Mouse (Mus musculus): ENCODE data around the gene Lrg1. TPM values are rescaled to one million over a fixed set of nuclear protein-coding genes. Genes with fewer than 3 reads are reported as not detected.

Lrg1 gene
- polyA plus RNA-seq, 1 experiment, result 16.1 TPM

DNA sequence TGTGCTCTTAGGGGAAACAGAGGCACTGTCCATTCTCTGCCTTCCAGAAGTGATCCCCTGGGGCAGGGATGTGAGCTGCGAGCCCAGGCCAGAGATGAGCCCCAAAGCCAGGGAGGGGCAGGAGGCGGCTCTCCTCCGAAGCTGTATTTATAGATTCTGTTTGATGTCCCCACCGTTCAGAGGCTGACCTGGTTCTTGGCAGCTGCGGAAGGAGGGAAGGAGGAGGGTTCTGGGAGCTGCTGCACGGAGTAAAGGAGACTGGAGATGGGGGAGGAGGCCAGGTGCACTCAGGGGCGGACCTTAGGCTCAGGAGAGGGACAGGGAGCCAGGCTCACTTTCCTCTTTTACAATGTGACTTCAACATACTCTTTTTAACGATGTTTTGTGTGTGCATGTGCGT, 24.3 kb upstream of the Lrg1 start:
- H3K36me3 ChIP-seq (ENCODE audit: control insufficient read depth, insufficient read depth, low read length), result no peaks in the 10 kb centered on the region
- 31% methylated on average over 9 of the region's 9 CpGs for WGBS
- no peaks in the 10 kb centered on the region for H3K27me3 ChIP-seq (replicated peaks; ENCODE audit: control insufficient read depth, insufficient read depth, low read length)
- DNase-seq, result no peak
- no peak for TF ChIP-seq POLR2A (IDR thresholded peaks at IDR 0.05; ENCODE audit: low read depth, low read length)
- TF ChIP-seq CTCF (conservative IDR thresholded peaks at IDR 0.05; ENCODE audit: insufficient read depth, insufficient read length, low read depth, low read length), result no peak
- no peak overlapping the region for H3K4me3 ChIP-seq (ENCODE audit: insufficient read depth, low read depth, low read length)
- no peak overlapping the region for H3K27ac ChIP-seq (ENCODE audit: insufficient read depth, low read depth, low read length)
- H3K4me1 ChIP-seq (ENCODE audit: control insufficient read depth, insufficient read depth, low read length), result no peaks in the 10 kb centered on the region

- no peak for TF ChIP-seq CTCF (conservative IDR thresholded peaks at IDR 0.05; ENCODE audit: insufficient read depth, insufficient read length, low read depth, low read length)
- no peak for TF ChIP-seq POLR2A (IDR thresholded peaks at IDR 0.05; ENCODE audit: low read depth, low read length)
- no peaks in the 10 kb centered on the region for H3K27me3 ChIP-seq (replicated peaks; ENCODE audit: control insufficient read depth, insufficient read depth, low read length)
- 80% methylated on average over 9 of the region's 9 CpGs for WGBS
These were observed 22.7 kb upstream of the Lrg1 start for GRCm38 (mm10) chr17:56144546-56144945.

GRCm38 (mm10) chr17:56141702-56142605, 20.2 kb upstream of the Lrg1 start:
- Histone ChIP-seq H3K4me3 (ENCODE audit: insufficient read depth, low read depth, low read length) (no peak overlapping the region), H3K27ac (ENCODE audit: insufficient read depth, low read depth, low read length) (no peak overlapping the region), H3K27me3 (replicated peaks; ENCODE audit: control insufficient read depth, insufficient read depth, low read length) (no peaks in the 10 kb centered on the region), H3K4me1 (ENCODE audit: control insufficient read depth, insufficient read depth, low read length) (no peaks in the 10 kb centered on the region), H3K36me3 (ENCODE audit: control insufficient read depth, insufficient read depth, low read length) (no peaks in the 10 kb centered on the region)
- DNase-seq, result no peak
- 3% methylated on average over 43 of the region's 47 CpGs for WGBS
- TF ChIP-seq CTCF (conservative IDR thresholded peaks at IDR 0.05; ENCODE audit: insufficient read depth, insufficient read length, low read depth, low read length) (no peak), POLR2A (IDR thresholded peaks at IDR 0.05; ENCODE audit: low read depth, low read length) (no peak)

More at GRCm38 (mm10) chr17:56144546-56144945, 22.7 kb upstream of the Lrg1 start:
- Histone ChIP-seq H3K27ac (ENCODE audit: insufficient read depth, low read depth, low read length) (no peak overlapping the region), H3K4me3 (ENCODE audit: insufficient read depth, low read depth, low read length) (no peak overlapping the region), H3K4me1 (ENCODE audit: control insufficient read depth, insufficient read depth, low read length) (no peaks in the 10 kb centered on the region), H3K36me3 (ENCODE audit: control insufficient read depth, insufficient read depth, low read length) (no peaks in the 10 kb centered on the region)
- DNase-seq, result no peak

DNA sequence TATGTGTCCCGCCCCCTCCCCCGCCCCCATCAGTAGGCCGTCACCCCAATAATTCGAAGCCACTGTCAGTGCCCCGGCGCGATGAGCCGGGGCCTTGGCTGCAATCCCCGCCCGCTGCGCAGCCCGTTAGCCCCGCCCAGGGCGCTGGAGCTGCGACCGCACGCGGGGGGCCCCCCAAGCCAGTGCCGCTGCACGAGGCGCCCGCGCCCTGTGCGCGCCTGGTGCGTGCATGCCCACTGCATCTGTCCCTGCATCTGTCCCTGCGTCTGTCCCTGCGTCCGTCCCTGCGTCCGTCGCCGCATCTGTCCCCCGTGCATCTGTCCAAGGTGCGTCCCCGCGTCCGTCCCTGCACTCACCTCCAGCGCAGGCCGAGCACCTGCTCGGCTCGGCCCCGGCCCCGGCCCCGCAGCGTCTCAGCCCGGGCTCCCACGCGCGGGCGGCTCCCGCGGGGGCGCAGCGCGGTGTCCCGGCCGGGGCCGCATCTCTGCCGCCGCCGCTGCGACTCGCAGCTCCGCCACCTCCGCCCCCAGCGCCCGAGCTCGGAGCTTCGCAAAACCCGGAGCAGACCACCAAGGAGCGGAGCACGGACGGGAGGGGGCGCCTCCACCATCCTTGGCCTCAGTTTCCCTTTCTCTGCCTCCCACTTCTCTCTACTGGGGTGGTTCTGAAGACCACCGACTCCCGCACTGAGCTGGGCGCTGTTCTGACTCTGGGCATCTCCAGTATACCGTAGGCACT, 18.2 kb upstream of the Lrg1 start, which contains the start of gene Sema6b:
TSS of gene Sema6b (minus strand) at position 486 of the 738 bp plus-strand sequence.
- no peaks in the 10 kb centered on the region for H3K4me1 ChIP-seq (ENCODE audit: control insufficient read depth, insufficient read depth, low read length)
- no peaks in the 10 kb centered on the region for H3K27me3 ChIP-seq (replicated peaks; ENCODE audit: control insufficient read depth, insufficient read depth, low read length)
- DNase-seq, result no peak
- peak within 1 kb of the TSS; percentile 68 for H3K4me3 ChIP-seq (ENCODE audit: insufficient read depth, low read depth, low read length)
- no peaks in the 10 kb centered on the region for H3K36me3 ChIP-seq (ENCODE audit: control insufficient read depth, insufficient read depth, low read length)
- H3K27ac ChIP-seq (ENCODE audit: insufficient read depth, low read depth, low read length), result no peak within 1 kb of the TSS
- TF ChIP-seq CTCF (conservative IDR thresholded peaks at IDR 0.05; ENCODE audit: insufficient read depth, insufficient read length, low read depth, low read length) (no peak), POLR2A (IDR thresholded peaks at IDR 0.05; ENCODE audit: low read depth, low read length) (no peak)
- WGBS, result 2% methylated on average over 75 of the region's 79 CpGs

DNA sequence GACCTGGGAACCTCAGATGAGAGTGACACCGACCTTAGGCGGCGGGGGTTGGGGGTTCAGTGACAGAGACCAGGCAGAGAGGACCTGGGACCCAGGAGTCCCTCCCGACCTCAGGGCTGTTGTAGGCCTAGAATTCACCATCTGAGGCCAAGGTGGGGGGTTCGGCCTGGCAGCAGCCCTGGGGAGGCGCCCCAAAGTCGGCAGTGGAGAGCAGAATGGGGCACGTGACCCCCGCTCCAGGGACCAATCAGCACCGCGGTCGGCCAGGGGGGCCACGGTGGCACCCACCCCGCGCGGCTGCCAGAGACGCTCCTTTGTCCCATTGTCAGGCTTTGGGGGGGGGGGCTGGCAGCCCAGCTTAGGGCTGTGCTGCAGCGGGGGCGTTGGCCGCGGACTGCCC, 17.6 kb upstream of the Lrg1 start:
- no peak for DNase-seq
- no peak for TF ChIP-seq POLR2A (IDR thresholded peaks at IDR 0.05; ENCODE audit: low read depth, low read length)
- TF ChIP-seq CTCF (conservative IDR thresholded peaks at IDR 0.05; ENCODE audit: insufficient read depth, insufficient read length, low read depth, low read length), result no peak
- Histone ChIP-seq H3K4me3 (ENCODE audit: insufficient read depth, low read depth, low read length) (peak overlapping the region; percentile 68; the same call in 1 of the 2 replicates), H3K4me1 (ENCODE audit: control insufficient read depth, insufficient read depth, low read length) (no peaks in the 10 kb centered on the region), H3K36me3 (ENCODE audit: control insufficient read depth, insufficient read depth, low read length) (no peaks in the 10 kb centered on the region), H3K27me3 (replicated peaks; ENCODE audit: control insufficient read depth, insufficient read depth, low read length) (no peaks in the 10 kb centered on the region), H3K27ac (ENCODE audit: insufficient read depth, low read depth, low read length) (no peak overlapping the region)
- WGBS, result 17% methylated on average over 21 of the region's 21 CpGs

DNA sequence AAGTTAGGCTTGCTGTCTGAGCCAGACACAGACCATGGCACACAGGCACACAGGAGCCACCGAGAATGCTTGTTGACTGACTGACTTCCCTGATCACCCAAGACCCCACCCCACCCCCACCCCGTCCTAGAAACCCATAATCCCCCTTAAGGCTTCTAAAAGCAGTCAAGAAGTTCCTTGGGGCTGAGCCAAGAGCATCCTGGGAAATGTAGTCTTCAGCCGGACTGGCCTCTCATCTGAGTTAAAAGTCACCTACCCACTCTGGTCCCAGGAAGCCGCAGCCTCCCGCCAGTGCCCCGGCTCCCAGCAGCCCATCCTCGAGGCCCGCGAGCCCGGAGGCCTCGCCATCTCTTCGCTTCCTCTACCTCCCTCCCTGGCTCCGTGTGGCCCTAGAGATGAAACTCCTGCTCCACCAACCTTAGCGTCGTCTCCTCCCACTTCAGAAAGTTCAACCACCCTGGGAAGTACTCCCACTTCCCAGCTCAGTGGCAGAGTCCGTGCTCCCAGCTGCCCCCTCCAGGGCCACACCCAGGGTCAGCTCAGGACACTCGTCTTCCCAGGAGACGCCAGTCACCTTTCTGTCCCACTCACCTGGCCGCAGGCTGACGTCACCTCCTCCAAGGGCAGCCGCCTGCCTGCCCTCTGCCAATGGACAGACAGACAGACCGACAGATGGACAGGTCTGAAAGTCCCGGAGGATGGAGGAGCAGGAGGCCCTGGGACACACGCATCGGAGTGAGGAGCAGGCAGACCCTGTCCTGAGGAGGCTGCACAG, 16.2 kb upstream of the Lrg1 start:
- H3K27me3 ChIP-seq (replicated peaks; ENCODE audit: control insufficient read depth, insufficient read depth, low read length), result no peaks in the 10 kb centered on the region

More for the DNA sequence above, 16.2 kb upstream of the Lrg1 start:
- Histone ChIP-seq H3K4me3 (ENCODE audit: insufficient read depth, low read depth, low read length) (no peak overlapping the region), H3K36me3 (ENCODE audit: control insufficient read depth, insufficient read depth, low read length) (no peaks in the 10 kb centered on the region), H3K27ac (ENCODE audit: insufficient read depth, low read depth, low read length) (no peak overlapping the region), H3K4me1 (ENCODE audit: control insufficient read depth, insufficient read depth, low read length) (no peaks in the 10 kb centered on the region)
- WGBS, result 34% methylated on average over 25 of the region's 25 CpGs
- no peak for DNase-seq
- no peak for TF ChIP-seq POLR2A (IDR thresholded peaks at IDR 0.05; ENCODE audit: low read depth, low read length)
- TF ChIP-seq CTCF (conservative IDR thresholded peaks at IDR 0.05; ENCODE audit: insufficient read depth, insufficient read length, low read depth, low read length), result no peak
